ENCODE assay signal across 18 mouse cellular contexts in the genomic region with DNA sequence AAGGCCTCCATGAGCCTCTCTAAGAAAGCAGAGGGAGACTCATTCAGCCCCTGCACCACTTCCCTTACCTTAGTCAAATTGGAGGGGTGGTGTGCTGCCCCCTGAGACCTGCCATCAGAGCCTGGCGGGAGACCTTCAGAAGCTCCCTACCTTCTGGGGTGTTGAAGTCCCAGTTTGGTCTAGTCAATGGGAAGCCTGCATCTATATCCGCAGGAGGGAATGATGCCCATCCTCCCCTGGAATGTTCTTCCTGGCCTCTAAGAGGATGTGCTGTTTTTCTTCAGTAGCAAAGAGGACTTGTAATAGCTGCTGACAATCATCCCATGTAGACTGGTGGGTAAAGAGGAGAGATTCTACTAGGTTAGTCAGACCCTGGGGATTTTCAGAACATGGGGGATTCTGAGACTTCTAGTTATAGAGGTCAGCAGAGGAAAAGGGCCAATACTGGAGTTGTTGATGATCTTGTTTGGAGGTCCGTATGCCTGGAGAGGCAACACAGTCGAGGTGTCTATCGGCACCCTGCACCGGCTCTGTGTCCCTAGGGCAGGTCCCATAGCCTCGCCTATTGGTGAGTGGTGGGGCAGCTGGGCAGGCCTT.
"Had no signal": no experiment of that assay in that cellular context is flagged by ENCODE, and none has a peak within 500 bp of the region (broad histone marks: within the 10 kb centered on the region; RNA-seq: fewer than 3 reads in every experiment).

No protein-coding gene starts in this region.

- H3K27me3 ChIP-seq: midbrain, embryonic 13.5 days; neural tube, embryonic 13.5 days; neural tube, embryonic 15.5 days had no signal

- H3K36me3 ChIP-seq: midbrain, embryonic 10.5 days; midbrain, embryonic 13.5 days; neural tube, embryonic 13.5 days; neural tube, embryonic 15.5 days had no signal

- H3K4me1 ChIP-seq: midbrain, embryonic 13.5 days; neural tube, embryonic 13.5 days; neural tube, embryonic 15.5 days had no signal

- H3K9me3 ChIP-seq: midbrain, embryonic 10.5 days; midbrain, embryonic 13.5 days; neural tube, embryonic 13.5 days; neural tube, embryonic 15.5 days had no signal

- H3K4me3 ChIP-seq: midbrain, embryonic 10.5 days; midbrain, embryonic 13.5 days; myocyte; neural tube, embryonic 13.5 days; neural tube, embryonic 15.5 days had no signal

- H3K4me2 ChIP-seq: lung, embryonic 14.5 days; midbrain, embryonic 13.5 days; neural tube, embryonic 13.5 days; neural tube, embryonic 15.5 days had no signal

- H3K9ac ChIP-seq: lung, embryonic 14.5 days; midbrain, embryonic 13.5 days; neural tube, embryonic 13.5 days; neural tube, embryonic 15.5 days had no signal

- ATAC-seq: midbrain, embryonic 13.5 days; midbrain, embryonic 16.5 days had no signal

- DNase-seq: lung, adult 18-20 months; lung, embryonic 14.5 days; lung, postnatal 10 days; lung, postnatal 4 days; retina, postnatal 1 day; right cerebral cortex, adult 18-20 months; right cerebral cortex, postnatal 25 days; right cerebral cortex, postnatal 4 days; spleen, adult 18-20 months; thymus, adult 18-20 months; thymus, postnatal 14 days; thymus, postnatal 36 days had no signal

- H3K27ac ChIP-seq: midbrain, embryonic 10.5 days; midbrain, embryonic 13.5 days; neural tube, embryonic 13.5 days; neural tube, embryonic 15.5 days had no signal
